Mouse (Mus musculus) large intestine, adult 2 months (tissue): ENCODE results near the gene Vmn2r26. TPM values are rescaled to one million over a fixed set of nuclear protein-coding genes. Genes with fewer than 3 reads are reported as not detected.
"Not testable (repeated sequence)": the region's sequence is repeated elsewhere in the genome, so short reads cannot be mapped to it uniquely, and the experiment has no call there.

Experiments used
- DNase-seq: peaks from one replicate; pipeline ENCODE4 v3.0.0-alpha.2; 2012; ENCODE audit warnings: low read depth, low spot score
- WGBS: fragments of 180-500 bp; shearing (Covaris S2); methylation state at CpG from one replicate; pipeline ENCODE4 v1.1.7; 2018; 5-methylcytosine and 5-hydroxymethylcytosine counted together
- polyA plus RNA-seq: library from polyadenylated mRNA; depleted of rRNA; stranded (reverse); fragments of >200 nt; gene quantifications from 2 replicates; pipeline ENCODE4 v1.2.3, GENCODE M21; 2012; rRNA removed

Vmn2r26 gene
- polyA plus RNA-seq, result 0.03 and 0.07 TPM in 2 replicates

DNA sequence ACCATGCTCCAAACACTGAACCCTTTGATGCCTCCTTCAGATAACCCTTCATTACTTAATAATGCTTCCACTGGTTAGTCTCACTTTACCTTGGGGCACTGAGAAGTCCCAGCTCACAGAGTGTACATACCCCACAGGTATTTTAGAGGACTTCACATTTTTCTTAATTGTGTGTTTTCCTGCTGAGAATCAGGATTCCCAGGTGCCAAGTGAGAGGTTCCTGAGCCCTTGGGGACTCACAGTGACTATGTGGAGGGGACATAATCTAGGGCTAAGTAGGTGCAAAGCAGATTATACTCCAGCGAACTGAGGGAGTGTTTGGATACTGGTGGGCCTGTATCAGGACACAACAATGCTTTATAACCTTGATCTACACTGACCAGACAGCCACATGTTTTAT is at the start of gene Vmn2r26:
Vmn2r26 (plus strand) TSS at position 301 of the 400 bp plus-strand sequence.
- not testable (repeated sequence) for DNase-seq
- WGBS, result 45% methylated on average over 1 of the region's 1 CpGs

GRCm38 (mm10) chr6:124020841-124021240 is 3.5 kb upstream of the Vmn2r26 start:
- DNase-seq, result no peak
- 19% methylated on average over 1 of the region's 1 CpGs for whole genome bisulfite sequencing

DNA sequence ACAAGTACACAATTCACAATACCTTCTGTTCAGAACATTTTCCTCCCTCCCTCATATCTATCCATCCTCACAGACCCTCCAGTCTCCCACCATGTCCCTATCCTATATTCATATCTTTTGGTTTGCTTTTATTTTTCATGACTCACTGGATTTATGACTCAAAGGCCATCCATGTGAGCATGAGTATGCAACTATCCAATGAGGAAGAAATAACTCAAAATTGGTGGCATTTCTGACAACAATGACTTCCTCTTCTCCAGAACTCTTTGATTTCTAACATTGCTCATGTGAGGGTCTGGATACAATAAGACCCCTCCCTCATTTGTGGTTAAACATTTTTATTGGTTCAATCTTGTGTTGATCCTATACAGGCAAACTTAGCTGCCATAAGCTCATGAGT is 24.0 kb downstream of the Vmn2r26 start:
- no peak for DNase-seq

GRCm38 (mm10) chr6:124053611-124054010 is 29.2 kb downstream of the Vmn2r26 start:
- DNase-seq, result not testable (repeated sequence)

- 65% methylated on average over 4 of the region's 4 CpGs for WGBS
- DNase-seq, result no peak
These were observed 78.0 kb downstream of the Vmn2r26 start for GRCm38 (mm10) chr6:124102334-124102733.

Other genes with a start within 250 kb of the Vmn2r26 start
- not detected in 2 replicates for gene Vmn2r24, start 245.7 kb upstream of the Vmn2r26 start, polyA plus RNA-seq
- not detected in 2 replicates for gene Vmn2r25, start 171.1 kb upstream of the Vmn2r26 start, polyA plus RNA-seq
- gene Vmn2r27, start 207.3 kb downstream of the Vmn2r26 start, polyA plus RNA-seq, result not detected in 2 replicates